Mouse (Mus musculus) liver, postnatal 0 days (tissue): ENCODE measurements around the gene Gusb.

ENCODE experiments used
- CTCF ChIP-seq: sonication (generic); IDR thresholded peaks from 2 replicates; pipeline ENCODE4 v1.5.1; 2016; ENCODE audit warnings: antibody characterized with exemption, low read depth
- EP300 ChIP-seq: IDR thresholded peaks from 2 replicates; pipeline ENCODE4 v1.6.1; 2016; ENCODE audit warnings: antibody characterized with exemption, low read depth, mild to moderate bottlenecking

DNA sequence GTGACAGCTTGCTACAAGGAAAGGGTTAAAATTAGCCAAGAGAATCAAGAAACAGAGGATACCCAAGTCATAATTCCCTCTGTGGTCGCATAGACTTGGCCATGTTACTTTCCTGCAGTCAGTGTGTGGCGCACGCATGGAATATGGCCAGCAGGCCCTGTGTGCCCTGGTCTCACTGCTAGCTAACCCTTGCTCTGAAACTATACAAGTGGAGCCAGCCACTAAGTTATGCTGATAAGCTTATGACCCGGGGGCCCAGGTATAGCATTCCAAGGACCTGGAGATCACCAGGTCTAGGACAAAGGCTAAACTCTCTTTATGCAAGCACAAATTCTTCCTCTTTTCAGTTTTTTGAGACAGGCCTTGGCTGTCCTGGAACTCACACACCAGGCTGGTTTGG is 37.9 kb upstream of the Gusb start:
- TF ChIP-seq CTCF (no peak), EP300 (no peak)
